ENCODE assay signal across 10 mouse cellular contexts in genomic region chr2:63819440-63819839, GRCm38 (mm10).
A peak's percentile ranks its signal among the peaks of the same experiment; 100 is the strongest.
DNase-seq lines count a peak whose midpoint lies in the region; ATAC-seq lines count a peak whose summit lies in the region.
"Had no signal": no experiment of that assay in that cellular context is flagged by ENCODE, and none has a peak within 500 bp of the region (broad histone marks: within the 10 kb centered on the region; RNA-seq: fewer than 3 reads in every experiment).

No protein-coding gene starts in this region.

- no peaks in the 10 kb centered on the region for H3K9me3 ChIP-seq in heart, embryonic 13.5 days
- no peaks in the 10 kb centered on the region for H3K9me3 ChIP-seq in forebrain, embryonic 12.5 days
- H3K9me3 ChIP-seq in midbrain, embryonic 13.5 days: no peaks in the 10 kb centered on the region
- H3K9me3 ChIP-seq: embryonic facial prominence, embryonic 15.5 days had no signal

- no peak overlapping the region for H3K27ac ChIP-seq in heart, embryonic 13.5 days (replicated peaks)
- no peak overlapping the region for H3K27ac ChIP-seq in forebrain, embryonic 12.5 days
- peak overlapping the region; percentile 36; the same call in 1 of the 2 replicates for H3K27ac ChIP-seq in midbrain, embryonic 13.5 days
- H3K27ac ChIP-seq: embryonic facial prominence, embryonic 15.5 days had no signal

- H3K4me2 ChIP-seq in heart, embryonic 13.5 days: peak overlapping the region; percentile 58
- H3K4me2 ChIP-seq in forebrain, embryonic 12.5 days: peak overlapping the region; percentile 0; the same call in 1 of the 2 replicates
- peak overlapping the region; percentile 31 for H3K4me2 ChIP-seq in midbrain, embryonic 13.5 days (replicated peaks)
- H3K4me2 ChIP-seq: embryonic facial prominence, embryonic 15.5 days had no signal

- ATAC-seq in heart, embryonic 13.5 days (ENCODE audit: extremely low read depth, insufficient number of reproducible peaks, low FRiP score, low TSS enrichment): no peak
- ATAC-seq in forebrain, embryonic 12.5 days (ENCODE audit: low FRiP score): peak; percentile 23; the same call in 1 of the 2 replicates
- ATAC-seq in midbrain, embryonic 13.5 days: peak; percentile 71

- peaks cover 7% of the 10 kb centered on the region for H3K4me1 ChIP-seq in heart, embryonic 13.5 days
- peaks cover 5% of the 10 kb centered on the region for H3K4me1 ChIP-seq in forebrain, embryonic 12.5 days
- H3K4me1 ChIP-seq in midbrain, embryonic 13.5 days (replicated peaks): peaks cover 8% of the 10 kb centered on the region
- H3K4me1 ChIP-seq: embryonic facial prominence, embryonic 15.5 days; megakaryocyte, embryonic 14.5 days had no signal

- H3K27me3 ChIP-seq in heart, embryonic 13.5 days (replicated peaks): no peaks in the 10 kb centered on the region
- H3K27me3 ChIP-seq in forebrain, embryonic 12.5 days: no peaks in the 10 kb centered on the region
- H3K27me3 ChIP-seq in midbrain, embryonic 13.5 days: no peaks in the 10 kb centered on the region
- H3K27me3 ChIP-seq: embryonic facial prominence, embryonic 15.5 days; megakaryocyte, embryonic 14.5 days had no signal

- WGBS in heart, embryonic 13.5 days: 12% methylated on average over 8 of the region's 8 CpGs
- 8% methylated on average over 8 of the region's 8 CpGs for WGBS in forebrain, embryonic 12.5 days
- WGBS in midbrain, embryonic 13.5 days: 16% methylated on average over 8 of the region's 8 CpGs

- H3K4me3 ChIP-seq in heart, embryonic 13.5 days: peak overlapping the region; percentile 20; the same call in 1 of the 2 replicates
- H3K4me3 ChIP-seq in forebrain, embryonic 12.5 days (replicated peaks): no peak overlapping the region
- H3K4me3 ChIP-seq in midbrain, embryonic 13.5 days (replicated peaks): no peak overlapping the region
- H3K4me3 ChIP-seq: embryonic facial prominence, embryonic 15.5 days; megakaryocyte, embryonic 14.5 days had no signal

- no peak overlapping the region for H3K9ac ChIP-seq in heart, embryonic 13.5 days
- no peak overlapping the region for H3K9ac ChIP-seq in forebrain, embryonic 12.5 days
- no peak overlapping the region for H3K9ac ChIP-seq in midbrain, embryonic 13.5 days (replicated peaks)
- H3K9ac ChIP-seq: embryonic facial prominence, embryonic 15.5 days had no signal

- no peaks in the 10 kb centered on the region for H3K36me3 ChIP-seq in heart, embryonic 13.5 days
- no peaks in the 10 kb centered on the region for H3K36me3 ChIP-seq in forebrain, embryonic 12.5 days (replicated peaks)
- H3K36me3 ChIP-seq in midbrain, embryonic 13.5 days: no peaks in the 10 kb centered on the region
- H3K36me3 ChIP-seq: embryonic facial prominence, embryonic 15.5 days had no signal

- DNase-seq in heart, adult 18-20 months: no peak
- DNase-seq in Muller cell, postnatal 12 days (ENCODE audit: inconsistent ontology term): peak; percentile 9
- DNase-seq in right cerebral cortex, postnatal 36 days (ENCODE audit: low spot score in 2 of 2): no peak
- no peak for DNase-seq in left cerebral cortex, adult 9 months (ENCODE audit: low spot score in 2 of 2)
- no peak for DNase-seq in adrenal gland, adult 18-20 months (ENCODE audit: low spot score in 2 of 2)

Comparison
In these comparisons a context has a peak if more than half of its experiments do, and no peak if none do; other contexts are left out.
1. H3K4me2 ChIP-seq: peak in every context shown above with its lines; median percentile 58 in heart, embryonic 13.5 days; 31 in midbrain, embryonic 13.5 days; 0 in forebrain, embryonic 12.5 days.